ENCODE assay signal across 8 mouse cellular contexts in the genomic region with DNA sequence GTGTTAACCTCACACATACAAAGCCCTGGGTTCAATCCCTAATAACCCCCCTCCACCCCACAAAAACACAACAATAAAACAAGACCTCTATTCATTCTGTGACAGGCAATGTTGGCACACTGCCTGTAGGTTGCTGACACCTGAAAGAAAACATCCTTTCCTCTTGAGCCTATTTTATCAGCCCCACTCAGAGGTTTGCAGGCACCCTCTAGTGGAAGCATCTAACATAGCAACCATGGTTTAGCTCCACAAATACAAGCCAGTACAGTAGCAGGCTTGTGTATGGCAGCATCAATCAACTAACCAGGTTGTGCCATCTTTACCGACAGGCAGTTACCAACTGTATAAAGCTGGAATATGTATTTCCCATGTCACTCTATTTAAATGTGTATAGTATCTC. TPM values are rescaled to one million over a fixed set of nuclear protein-coding genes. Genes with fewer than 3 reads are reported as not detected.
A peak's percentile ranks its signal among the peaks of the same experiment; 100 is the strongest.
DNase-seq lines count a peak whose midpoint lies in the region; ATAC-seq lines count a peak whose summit lies in the region.

No protein-coding gene starts in this region.

- H3K9me3 ChIP-seq in forebrain, embryonic 14.5 days (replicated peaks; ENCODE audit: control insufficient read depth, low read length), result no peaks in the 10 kb centered on the region
- H3K9me3 ChIP-seq in forebrain, embryonic 11.5 days (ENCODE audit: control insufficient read depth, low read length), result no peaks in the 10 kb centered on the region
- no peaks in the 10 kb centered on the region for H3K9me3 ChIP-seq in hindbrain, embryonic 14.5 days (ENCODE audit: control insufficient read depth, low read length)

- ATAC-seq in forebrain, embryonic 14.5 days, result peak; percentile 66; the same call in 1 of the 2 replicates
- no peak for ATAC-seq in forebrain, embryonic 11.5 days (replicated peaks; ENCODE audit: low FRiP score)
- no peak for ATAC-seq in hindbrain, embryonic 14.5 days (ENCODE audit: low FRiP score)

- H3K4me2 ChIP-seq in forebrain, embryonic 14.5 days (ENCODE audit: low read length), result no peak overlapping the region
- H3K4me2 ChIP-seq in forebrain, embryonic 11.5 days (ENCODE audit: low read depth, low read length, severe bottlenecking), result no peak overlapping the region
- H3K4me2 ChIP-seq in hindbrain, embryonic 14.5 days (replicated peaks), result no peak overlapping the region

- peak; percentile 81 for DNase-seq in forebrain, embryonic 14.5 days (ENCODE audit: low spot score)
- DNase-seq in forebrain, embryonic 11.5 days (ENCODE audit: low spot score), result no peak
- peak; percentile 51 for DNase-seq in right cerebral cortex, adult 18-20 months
- no peak for DNase-seq in right cerebral cortex, postnatal 4 days
- DNase-seq in cerebellum, adult 9-11 months, result peak; percentile 40
- DNase-seq in hindbrain, embryonic 14.5 days (ENCODE audit: low spot score), result peak; percentile 67
- peak; percentile 35 for DNase-seq in lung, postnatal 14 days
- DNase-seq in thymus, postnatal 25 days, result peak; percentile 64

- H3K9ac ChIP-seq in forebrain, embryonic 14.5 days (ENCODE audit: low read length), result no peak overlapping the region
- H3K9ac ChIP-seq in forebrain, embryonic 11.5 days (ENCODE audit: low read length), result no peak overlapping the region
- H3K9ac ChIP-seq in hindbrain, embryonic 14.5 days, result no peak overlapping the region

- no peaks in the 10 kb centered on the region for H3K27me3 ChIP-seq in forebrain, embryonic 14.5 days (replicated peaks; ENCODE audit: control insufficient read depth, insufficient read depth, low read length)
- H3K27me3 ChIP-seq in forebrain, embryonic 11.5 days (ENCODE audit: control insufficient read depth, insufficient read depth, low read length), result no peaks in the 10 kb centered on the region
- no peaks in the 10 kb centered on the region for H3K27me3 ChIP-seq in hindbrain, embryonic 14.5 days (ENCODE audit: control insufficient read depth, insufficient read depth, low read length)

- peaks cover 3% of the 10 kb centered on the region; the same call in 1 of the 2 replicates for H3K4me1 ChIP-seq in forebrain, embryonic 14.5 days (ENCODE audit: control insufficient read depth, insufficient read depth, low read length)
- H3K4me1 ChIP-seq in forebrain, embryonic 11.5 days (replicated peaks; ENCODE audit: control insufficient read depth, insufficient read depth, low read length), result no peaks in the 10 kb centered on the region; the same call in 1 of the 2 replicates
- H3K4me1 ChIP-seq in hindbrain, embryonic 14.5 days (replicated peaks; ENCODE audit: control insufficient read depth, insufficient read depth, low read length), result no peaks in the 10 kb centered on the region

- 48% methylated on average over 1 of the region's 1 CpGs for WGBS in forebrain, embryonic 14.5 days
- WGBS in forebrain, embryonic 11.5 days, result 42% methylated on average over 1 of the region's 1 CpGs
- 44% methylated on average over 1 of the region's 1 CpGs for WGBS in hindbrain, embryonic 14.5 days

- no peaks in the 10 kb centered on the region for H3K36me3 ChIP-seq in forebrain, embryonic 14.5 days (ENCODE audit: control insufficient read depth, insufficient read depth, low read length)
- no peaks in the 10 kb centered on the region for H3K36me3 ChIP-seq in forebrain, embryonic 11.5 days (ENCODE audit: control insufficient read depth, insufficient read depth, low read length)
- H3K36me3 ChIP-seq in hindbrain, embryonic 14.5 days (replicated peaks; ENCODE audit: control insufficient read depth, insufficient read depth), result no peaks in the 10 kb centered on the region

- no peak overlapping the region for H3K4me3 ChIP-seq in forebrain, embryonic 14.5 days (ENCODE audit: low read depth, low read length)
- no peak overlapping the region for H3K4me3 ChIP-seq in forebrain, embryonic 11.5 days (ENCODE audit: low read depth, low read length)
- H3K4me3 ChIP-seq in hindbrain, embryonic 14.5 days (replicated peaks; ENCODE audit: low read length), result no peak overlapping the region

- H3K27ac ChIP-seq in forebrain, embryonic 14.5 days (ENCODE audit: low read depth, low read length), result no peak overlapping the region
- H3K27ac ChIP-seq in forebrain, embryonic 11.5 days (ENCODE audit: low read depth, low read length), result no peak overlapping the region
- H3K27ac ChIP-seq in hindbrain, embryonic 14.5 days, result no peak overlapping the region

RNA-seq across cellular contexts. Expression of gene Chp2, which starts 23.0 kb away (rescaled TPM):
- polyA plus RNA-seq in forebrain, embryonic 14.5 days (2014; fragmentation: Nextera tagmentation; extraction: Ambion mirVana), result 0.66 and 0.79 TPM in 2 replicates
- not detected in 2 replicates for polyA plus RNA-seq in forebrain, embryonic 11.5 days (2014; fragmentation: Nextera tagmentation; extraction: Ambion mirVana)
- 1.1 and 1.4 TPM in 2 replicates for polyA plus RNA-seq in hindbrain, embryonic 14.5 days (2014; fragmentation: Nextera tagmentation; extraction: Ambion mirVana)

RNA-seq across cellular contexts. Expression of gene Prkcb, which starts 46.3 kb away (rescaled TPM):
- 29.4 and 39.3 TPM in 2 replicates for polyA plus RNA-seq in forebrain, embryonic 14.5 days (2014; fragmentation: Nextera tagmentation; extraction: Ambion mirVana)
- 10.0 and 13.0 TPM in 2 replicates for polyA plus RNA-seq in forebrain, embryonic 11.5 days (2014; fragmentation: Nextera tagmentation; extraction: Ambion mirVana)
- polyA plus RNA-seq in hindbrain, embryonic 14.5 days (2014; fragmentation: Nextera tagmentation; extraction: Ambion mirVana), result 135 and 149 TPM in 2 replicates

RNA-seq across cellular contexts. Expression of gene Ern2, which starts 56.3 kb away (rescaled TPM):
- 0.33 and 0.42 TPM in 2 replicates for polyA plus RNA-seq in forebrain, embryonic 14.5 days (2014; fragmentation: Nextera tagmentation; extraction: Ambion mirVana)
- 0.09 and 0.23 TPM in 2 replicates for polyA plus RNA-seq in forebrain, embryonic 11.5 days (2014; fragmentation: Nextera tagmentation; extraction: Ambion mirVana)
- 0.93 and 1.0 TPM in 2 replicates for polyA plus RNA-seq in hindbrain, embryonic 14.5 days (2014; fragmentation: Nextera tagmentation; extraction: Ambion mirVana)

Comparison
In these comparisons a context has a peak if more than half of its experiments do, and no peak if none do; other contexts are left out.
1. DNase-seq: peak in forebrain, embryonic 14.5 days (single experiment), right cerebral cortex, adult 18-20 months (single experiment), cerebellum, adult 9-11 months (single experiment), hindbrain, embryonic 14.5 days (single experiment), lung, postnatal 14 days (single experiment) and thymus, postnatal 25 days (single experiment); none in forebrain, embryonic 11.5 days (single experiment) and right cerebral cortex, postnatal 4 days (single experiment).